Mouse (Mus musculus): ENCODE data around the gene Celf2.

- TF ChIP-seq CTCF (IDR thresholded peaks at IDR 0.05; ENCODE audit: low read depth, low read length): no peak
- no peak for TF ChIP-seq POLR2A (IDR thresholded peaks at IDR 0.05; ENCODE audit: borderline replicate concordance, low read depth, low read length)
These were observed 962.2 kb downstream of the Celf2 start for GRCm38 (mm10) chr2:6547139-6547664.

All from bone marrow macrophage, adult 2 months (primary cell).